Mouse (Mus musculus) forebrain, embryonic 16.5 days (tissue): ENCODE results near the gene Phgr1. TPM values are rescaled to one million over a fixed set of nuclear protein-coding genes. Genes with fewer than 3 reads are reported as not detected.

ENCODE experiments used
- ATAC-seq: fragments of 200-750 bp; cut with Nextera tagmentation; 2 replicates; pipeline ENCODE4 v1.8.0; 2017; ENCODE audit warnings: mild to moderate bottlenecking, moderate library complexity
- H3K27ac ChIP-seq: fragments of 300-500 bp; sonication (generic); 2 replicates; pipeline ENCODE4 v1.5.1; 2014; ENCODE audit warnings: low read length, control low read depth
- H3K27me3 ChIP-seq: fragments of 300-500 bp; sonication (generic); replicated peaks from 2 replicates; pipeline ENCODE4 v1.6.1; 2014; ENCODE audit warnings: low read length; ENCODE audit not compliant: control insufficient read depth, insufficient read depth
- H3K36me3 ChIP-seq: fragments of 300-500 bp; sonication (generic); 2 replicates; pipeline ENCODE4 v1.6.1; 2014; ENCODE audit not compliant: control insufficient read depth, insufficient read depth
- H3K4me1 ChIP-seq: fragments of 300-500 bp; sonication (generic); replicated peaks from 2 replicates; pipeline ENCODE4 v1.6.1; 2014; ENCODE audit warnings: low read length; ENCODE audit not compliant: control insufficient read depth, insufficient read depth
- H3K4me2 ChIP-seq: fragments of 300-500 bp; sonication (generic); 2 replicates; pipeline ENCODE4 v1.6.1; 2014; ENCODE audit warnings: mild to moderate bottlenecking, low read length, control low read depth
- H3K4me3 ChIP-seq: fragments of 300-500 bp; sonication (generic); replicated peaks from 2 replicates; pipeline ENCODE4 v1.5.1; 2014; ENCODE audit warnings: mild to moderate bottlenecking, low read length, control low read depth
- H3K9ac ChIP-seq: fragments of 300-500 bp; sonication (generic); replicated peaks from 2 replicates; pipeline ENCODE4 v1.6.1; 2014; ENCODE audit warnings: low read depth, low read length, control low read depth
- H3K9me3 ChIP-seq: fragments of 300-500 bp; sonication (generic); 2 replicates; pipeline ENCODE4 v1.6.1; 2016; ENCODE audit warnings: low read length; ENCODE audit not compliant: control insufficient read depth
- WGBS: fragments of 180-500 bp; shearing (Covaris S2); extraction: QIAGEN DNeasy Blood & Tissue Kit; methylation state at CpG from one replicate; pipeline ENCODE4 v1.1.7; 2014; 5-methylcytosine and 5-hydroxymethylcytosine counted together
- polyA plus RNA-seq: library from polyadenylated mRNA; unstranded; fragments of >200 nt; fragmentation: Nextera tagmentation; extraction: Ambion mirVana; gene quantifications from 2 replicates; pipeline ENCODE4 v1.2.1, GENCODE M21; 2015

Phgr1 gene
- polyA plus RNA-seq, 1 experiment from 2014 or later, result not detected

GRCm38 (mm10) chr2:118783093-118783492, 10.5 kb downstream of the Phgr1 start:
- 63% methylated on average over 5 of the region's 5 CpGs for WGBS
- Histone ChIP-seq H3K27ac (no peak overlapping the region), H3K9me3 (no peaks in the 10 kb centered on the region), H3K4me3 (no peak overlapping the region), H3K4me1 (peaks cover 14% of the 10 kb centered on the region), H3K4me2 (no peak overlapping the region), H3K9ac (no peak overlapping the region), H3K27me3 (no peaks in the 10 kb centered on the region), H3K36me3 (no peaks in the 10 kb centered on the region)
- ATAC-seq, result no peak

- Histone ChIP-seq H3K4me2 (no peak overlapping the region), H3K36me3 (no peaks in the 10 kb centered on the region), H3K4me3 (no peak overlapping the region), H3K4me1 (peaks cover 14% of the 10 kb centered on the region), H3K27me3 (no peaks in the 10 kb centered on the region), H3K9me3 (no peaks in the 10 kb centered on the region), H3K27ac (no peak overlapping the region), H3K9ac (no peak overlapping the region)
- no peak for ATAC-seq
- 91% methylated on average over 7 of the region's 7 CpGs for WGBS
Measured at GRCm38 (mm10) chr2:118783663-118784062, 11.1 kb downstream of the Phgr1 start.

- Histone ChIP-seq H3K9ac (no peak overlapping the region), H3K4me2 (no peak overlapping the region), H3K4me3 (no peak overlapping the region), H3K9me3 (no peaks in the 10 kb centered on the region), H3K4me1 (peaks cover 13% of the 10 kb centered on the region), H3K27ac (no peak overlapping the region), H3K36me3 (peaks cover 3% of the 10 kb centered on the region; the same call in 1 of the 2 replicates), H3K27me3 (no peaks in the 10 kb centered on the region)
- ATAC-seq, result no peak
- 87% methylated on average over 5 of the region's 5 CpGs for WGBS
Measured at GRCm38 (mm10) chr2:118786525-118786924, 14.0 kb downstream of the Phgr1 start.

GRCm38 (mm10) chr2:118789501-118789900, 16.9 kb downstream of the Phgr1 start:
- peak; percentile 62 for ATAC-seq
- H3K9ac ChIP-seq, result no peak overlapping the region
- H3K27me3 ChIP-seq, result no peaks in the 10 kb centered on the region
- H3K27ac ChIP-seq, result no peak overlapping the region
- H3K4me2 ChIP-seq, result no peak overlapping the region
- peaks cover 5% of the 10 kb centered on the region; the same call in 1 of the 2 replicates for H3K36me3 ChIP-seq
- WGBS, result 56% methylated on average over 11 of the region's 11 CpGs
- no peak overlapping the region for H3K4me3 ChIP-seq
- no peaks in the 10 kb centered on the region for H3K9me3 ChIP-seq
- peaks cover 13% of the 10 kb centered on the region for H3K4me1 ChIP-seq

- ATAC-seq, result no peak
- Histone ChIP-seq H3K9me3 (no peaks in the 10 kb centered on the region), H3K9ac (no peak overlapping the region), H3K36me3 (peaks cover 5% of the 10 kb centered on the region; the same call in 1 of the 2 replicates), H3K27me3 (no peaks in the 10 kb centered on the region), H3K4me2 (peak overlapping the region; percentile 37; the same call in 1 of the 2 replicates), H3K4me1 (peaks cover 13% of the 10 kb centered on the region), H3K4me3 (no peak overlapping the region), H3K27ac (no peak overlapping the region)
- WGBS, result 48% methylated on average over 12 of the region's 12 CpGs
Measured at GRCm38 (mm10) chr2:118790221-118790550, 17.6 kb downstream of the Phgr1 start.

GRCm38 (mm10) chr2:118790551-118791525, 18.3 kb downstream of the Phgr1 start:
- peaks cover 5% of the 10 kb centered on the region; the same call in 1 of the 2 replicates for H3K36me3 ChIP-seq

GRCm38 (mm10) chr2:118791591-118792258, 19.2 kb downstream of the Phgr1 start:
- Histone ChIP-seq H3K4me2 (no peak overlapping the region), H3K27ac (no peak overlapping the region), H3K4me3 (no peak overlapping the region), H3K4me1 (peaks cover 13% of the 10 kb centered on the region), H3K9ac (no peak overlapping the region), H3K36me3 (peaks cover 5% of the 10 kb centered on the region; the same call in 1 of the 2 replicates), H3K9me3 (no peaks in the 10 kb centered on the region), H3K27me3 (no peaks in the 10 kb centered on the region)
- WGBS, result 91% methylated on average over 26 of the region's 26 CpGs
- no peak for ATAC-seq

More at GRCm38 (mm10) chr2:118790551-118791525, 18.3 kb downstream of the Phgr1 start:
- H3K4me2 ChIP-seq, result peak overlapping the region; percentile 37
- no peaks in the 10 kb centered on the region for H3K9me3 ChIP-seq
- peaks cover 13% of the 10 kb centered on the region for H3K4me1 ChIP-seq
- 23% methylated on average over 44 of the region's 44 CpGs for WGBS
- H3K4me3 ChIP-seq, result no peak overlapping the region; the same call in 1 of the 2 replicates
- ATAC-seq, result peak; percentile 63
- H3K9ac ChIP-seq, result no peak overlapping the region
- H3K27me3 ChIP-seq, result no peaks in the 10 kb centered on the region
- H3K27ac ChIP-seq, result no peak overlapping the region

GRCm38 (mm10) chr2:118792259-118792613, 19.7 kb downstream of the Phgr1 start:
- WGBS, result 83% methylated on average over 4 of the region's 4 CpGs
- H3K9me3 ChIP-seq, result no peaks in the 10 kb centered on the region
- no peak overlapping the region for H3K4me3 ChIP-seq
- no peak overlapping the region for H3K9ac ChIP-seq
- no peak overlapping the region for H3K4me2 ChIP-seq
- no peak for ATAC-seq
- peaks cover 13% of the 10 kb centered on the region for H3K4me1 ChIP-seq
- peaks cover 5% of the 10 kb centered on the region; the same call in 1 of the 2 replicates for H3K36me3 ChIP-seq
- no peak overlapping the region for H3K27ac ChIP-seq
- H3K27me3 ChIP-seq, result no peaks in the 10 kb centered on the region

- H3K27ac ChIP-seq, result no peak overlapping the region
- 91% methylated on average over 4 of the region's 4 CpGs for WGBS
- ATAC-seq, result no peak
- H3K27me3 ChIP-seq, result no peaks in the 10 kb centered on the region
- H3K9me3 ChIP-seq, result no peaks in the 10 kb centered on the region
- no peak overlapping the region for H3K4me3 ChIP-seq
- peaks cover 13% of the 10 kb centered on the region for H3K4me1 ChIP-seq
- no peak overlapping the region for H3K9ac ChIP-seq
- H3K4me2 ChIP-seq, result no peak overlapping the region
- H3K36me3 ChIP-seq, result peaks cover 5% of the 10 kb centered on the region; the same call in 1 of the 2 replicates
Measured at GRCm38 (mm10) chr2:118793636-118794035, 21.1 kb downstream of the Phgr1 start.
